Mouse (Mus musculus): ENCODE data around the gene Akt1.

The Akt1 gene

GRCm38 (mm10) chr12:112660576-112661326, 13.9 kb downstream of the Akt1 start:
- no peak for DNase-seq (ENCODE audit: low read depth)

GRCm38 (mm10) chr12:112659109-112659508, 15.6 kb downstream of the Akt1 start:
- DNase-seq (ENCODE audit: low read depth) = no peak

GRCm38 (mm10) chr12:112658619-112659018, 16.1 kb downstream of the Akt1 start:
- no peak for DNase-seq (ENCODE audit: low read depth)

- DNase-seq (ENCODE audit: low read depth) = no peak
Measured at GRCm38 (mm10) chr12:112654076-112654475, 20.6 kb downstream of the Akt1 start.

GRCm38 (mm10) chr12:112653157-112653824, 21.4 kb downstream of the Akt1 start:
- peak; percentile 78 for DNase-seq (ENCODE audit: low read depth)

- DNase-seq (ENCODE audit: low read depth) = no peak
Measured at GRCm38 (mm10) chr12:112651778-112652439, 22.8 kb downstream of the Akt1 start.

- DNase-seq (ENCODE audit: low read depth) = no peak
Measured at GRCm38 (mm10) chr12:112648081-112648480, 26.6 kb downstream of the Akt1 start.

- no peak for DNase-seq (ENCODE audit: low read depth)
Measured at GRCm38 (mm10) chr12:112646139-112646538, 28.5 kb downstream of the Akt1 start.

GRCm38 (mm10) chr12:112644855-112645506, 29.7 kb downstream of the Akt1 start:
- DNase-seq (ENCODE audit: low read depth) = no peak

GRCm38 (mm10) chr12:112644180-112644854, 30.4 kb downstream of the Akt1 start, which contains the start of gene Siva1:
Siva1 (plus strand) TSS chr12:112644679.
- DNase-seq (ENCODE audit: low read depth) = peak; percentile 94

GRCm38 (mm10) chr12:112643126-112643525, 31.6 kb downstream of the Akt1 start:
- DNase-seq (ENCODE audit: low read depth) = no peak

- DNase-seq (ENCODE audit: low read depth) = no peak
Measured at GRCm38 (mm10) chr12:112639526-112639925, 35.2 kb downstream of the Akt1 start.

- no peak for DNase-seq (ENCODE audit: low read depth)
Measured at GRCm38 (mm10) chr12:112633686-112634085, 41.0 kb downstream of the Akt1 start.

GRCm38 (mm10) chr12:112632907-112633306, 41.8 kb downstream of the Akt1 start:
- DNase-seq (ENCODE audit: low read depth) = no peak

GRCm38 (mm10) chr12:112632084-112632777, 42.5 kb downstream of the Akt1 start:
- DNase-seq (ENCODE audit: low read depth) = no peak

GRCm38 (mm10) chr12:112631472-112631871, 43.2 kb downstream of the Akt1 start:
- DNase-seq (ENCODE audit: low read depth) = no peak

GRCm38 (mm10) chr12:112630796-112631195, 43.9 kb downstream of the Akt1 start:
- no peak for DNase-seq (ENCODE audit: low read depth)

GRCm38 (mm10) chr12:112630029-112630428, 44.7 kb downstream of the Akt1 start:
- DNase-seq (ENCODE audit: low read depth) = no peak

GRCm38 (mm10) chr12:112628928-112629721, 45.6 kb downstream of the Akt1 start:
- DNase-seq (ENCODE audit: low read depth) = peak; percentile 63

- no peak for DNase-seq (ENCODE audit: low read depth)
Measured at GRCm38 (mm10) chr12:112628197-112628596, 46.5 kb downstream of the Akt1 start.

Data from c-Kit-positive CD71-negative TER-119-negative erythroid progenitor cells, embryonic 14.5 days (primary cell).